Mouse (Mus musculus): Measurements from ENCODE around the gene Naip2.
"Not testable (repeated sequence)": the region's sequence is repeated elsewhere in the genome, so short reads cannot be mapped to it uniquely, and the experiment has no call there.

DNA sequence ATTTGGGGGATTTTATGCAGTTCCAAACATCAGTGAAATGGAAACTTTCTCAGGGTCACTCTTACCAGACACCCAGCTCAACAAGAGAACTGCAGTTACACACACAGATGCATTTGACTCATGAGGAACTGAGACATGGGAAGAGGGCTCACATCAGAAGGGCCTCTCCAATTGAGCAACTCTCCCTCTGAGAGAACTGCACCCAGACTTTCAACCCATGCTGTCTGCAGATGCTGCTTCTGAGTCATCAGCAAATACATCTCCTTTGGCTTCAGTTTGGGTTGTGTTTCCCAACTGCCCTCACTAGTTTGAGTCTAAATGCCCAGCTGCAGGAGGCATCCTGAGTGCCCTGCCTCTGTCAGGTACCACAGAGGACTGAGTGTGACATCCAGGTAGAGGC lies 18.8 kb downstream of the Naip2 start:
- not testable (repeated sequence) for TF ChIP-seq CTCF, POLR2A (IDR thresholded peaks at IDR 0.05; ENCODE audit: extremely low read depth, insufficient read depth, low read length)

Measured in cortical plate, adult 2 months (tissue).